Mouse (Mus musculus) stomach, postnatal 0 days (tissue): Measurements from ENCODE around the gene Ube2g2.

Experiments used
- CTCF ChIP-seq: IDR thresholded peaks from 2 replicates; pipeline ENCODE4 v1.5.1; 2016; ENCODE audit warnings: antibody characterized with exemption, low read depth, mild to moderate bottlenecking, moderate library complexity
- EP300 ChIP-seq: optimal IDR thresholded peaks from 2 replicates; pipeline ENCODE3; 2016; ENCODE audit warnings: antibody characterized with exemption

GRCm38 (mm10) chr10:77603021-77603420, 19.1 kb upstream of the Ube2g2 start:
- TF ChIP-seq CTCF = no peak
- no peak for TF ChIP-seq EP300
